Mouse (Mus musculus) embryonic fibroblast, embryonic 13.5 days (primary cell): ENCODE measurements around the gene Furin. TPM values are rescaled to one million over a fixed set of nuclear protein-coding genes. Genes with fewer than 3 reads are reported as not detected.

ENCODE experiments used
- H3K27ac ChIP-seq: 2 replicates; pipeline ENCODE4 v1.5.1; 2012; ENCODE audit warnings: low read length, control low read depth, inconsistent platforms; ENCODE audit not compliant: insufficient read depth
- H3K4me1 ChIP-seq: 2 replicates; pipeline ENCODE4 v1.6.1; 2011; ENCODE audit warnings: low read length; ENCODE audit not compliant: control insufficient read depth, insufficient read depth
- H3K4me3 ChIP-seq: 2 replicates; pipeline ENCODE4 v1.5.1; 2011; ENCODE audit warnings: mild to moderate bottlenecking, control low read depth, low read length; ENCODE audit not compliant: insufficient read depth
- CTCF ChIP-seq: IDR thresholded peaks from 2 replicates; pipeline ENCODE4 v1.5.1; 2011; ENCODE audit warnings: mild to moderate bottlenecking, control low read depth, low read length, moderate library complexity, borderline replicate concordance; ENCODE audit not compliant: insufficient read depth
- POLR2A ChIP-seq: IDR thresholded peaks from 2 replicates; pipeline ENCODE4 v1.6.1; 2011; ENCODE audit warnings: low read depth, mild to moderate bottlenecking, control low read depth, low read length, moderate library complexity
- polyA plus RNA-seq: library from polyadenylated mRNA; stranded (reverse); fragments of >200 nt; gene quantifications from 2 replicates; pipeline ENCODE4 v1.2.4, GENCODE M21; 2011; ENCODE audit warnings: low read depth; ENCODE audit not compliant: missing spikeins, insufficient read length

Furin gene
- polyA plus RNA-seq, 1 experiment, result 71.5 TPM

DNA sequence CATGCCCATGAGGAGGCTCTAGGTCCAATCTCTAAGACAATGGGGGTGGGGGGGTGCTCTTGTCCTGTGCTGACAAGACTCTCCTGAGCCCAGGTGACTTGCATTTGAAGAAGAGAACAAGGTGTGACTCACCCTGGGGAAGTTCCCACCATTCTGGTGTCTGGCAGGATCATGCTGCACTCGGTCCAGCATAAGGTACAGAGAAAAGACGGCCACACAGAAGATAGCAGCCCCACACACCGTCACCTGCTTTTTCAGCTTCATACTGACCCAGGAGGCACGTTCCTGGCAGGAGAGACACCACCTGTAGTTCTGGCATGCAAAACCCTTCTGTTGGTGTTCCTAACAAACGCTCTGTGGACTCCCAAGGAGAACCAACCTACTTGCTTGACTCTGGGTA, 35.8 kb downstream of the Furin start:
- H3K4me1 ChIP-seq, result peaks cover 3% of the 10 kb centered on the region
- no peak overlapping the region for H3K4me3 ChIP-seq
- TF ChIP-seq CTCF (no peak), POLR2A (no peak)
- H3K27ac ChIP-seq, result no peak overlapping the region

DNA sequence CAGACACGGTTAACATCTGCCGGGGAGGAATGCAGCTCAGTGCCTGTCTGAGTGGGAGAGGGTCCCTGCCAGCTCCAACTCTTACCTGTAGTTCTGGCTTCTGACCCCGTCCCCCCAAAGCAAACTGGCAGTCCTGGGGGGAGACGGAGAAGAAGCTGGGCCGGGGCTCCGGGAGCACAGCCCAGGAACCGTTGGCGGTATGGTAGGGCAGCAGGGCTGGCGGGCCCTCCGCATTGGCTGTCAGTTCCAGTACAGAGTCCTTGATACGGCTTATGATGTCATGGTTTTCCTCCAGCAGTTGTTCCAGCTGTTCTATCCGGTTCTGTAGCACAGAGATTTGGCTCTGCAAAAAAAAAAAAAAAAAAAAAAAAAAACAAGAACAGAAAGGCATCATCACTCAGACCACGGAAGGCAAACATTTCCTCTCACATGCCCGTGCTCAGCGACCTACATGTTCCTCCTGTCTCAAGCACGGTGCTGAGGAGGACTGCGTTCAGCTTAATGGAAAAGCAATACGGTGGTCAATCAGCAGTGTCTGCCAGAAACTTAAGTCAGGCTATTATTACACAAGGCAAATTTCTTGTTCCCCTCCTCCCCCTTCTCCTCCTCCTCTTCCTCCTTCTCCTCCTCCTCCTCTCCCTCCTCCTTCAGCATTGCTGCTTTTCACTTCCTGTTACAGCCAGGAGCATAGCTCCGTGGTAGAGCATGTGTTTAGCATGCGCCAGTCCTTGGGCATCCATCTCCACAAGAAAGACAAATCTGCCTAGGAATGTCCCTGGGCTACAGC, 36.4 kb downstream of the Furin start:
- peaks cover 3% of the 10 kb centered on the region for H3K4me1 ChIP-seq
- TF ChIP-seq CTCF (no peak), POLR2A (no peak)
- no peak overlapping the region for H3K4me3 ChIP-seq
- no peak overlapping the region for H3K27ac ChIP-seq

DNA sequence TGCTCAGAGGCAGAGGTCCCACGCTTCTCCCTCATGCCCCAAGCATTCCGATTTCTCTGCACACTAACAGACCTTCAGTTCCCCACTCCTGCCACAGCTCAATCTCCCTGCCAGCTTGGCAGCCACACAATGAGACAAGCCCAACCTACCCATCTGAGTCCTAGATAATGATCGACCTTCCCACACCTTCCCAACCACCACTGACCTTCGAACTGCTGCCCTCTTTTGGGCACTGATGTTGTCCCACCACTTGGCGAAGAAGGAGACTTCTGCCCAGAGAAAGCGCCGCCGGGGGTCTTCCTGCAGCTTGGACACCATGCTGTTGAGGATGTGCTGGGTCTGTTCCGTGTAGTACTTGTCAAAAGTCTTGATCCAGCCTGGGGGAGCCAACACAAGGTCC, 37.2 kb downstream of the Furin start:
- TF ChIP-seq POLR2A, result no peak
- TF ChIP-seq CTCF, result no peak
- Histone ChIP-seq H3K4me1 (peaks cover 3% of the 10 kb centered on the region), H3K4me3 (no peak overlapping the region)

DNA sequence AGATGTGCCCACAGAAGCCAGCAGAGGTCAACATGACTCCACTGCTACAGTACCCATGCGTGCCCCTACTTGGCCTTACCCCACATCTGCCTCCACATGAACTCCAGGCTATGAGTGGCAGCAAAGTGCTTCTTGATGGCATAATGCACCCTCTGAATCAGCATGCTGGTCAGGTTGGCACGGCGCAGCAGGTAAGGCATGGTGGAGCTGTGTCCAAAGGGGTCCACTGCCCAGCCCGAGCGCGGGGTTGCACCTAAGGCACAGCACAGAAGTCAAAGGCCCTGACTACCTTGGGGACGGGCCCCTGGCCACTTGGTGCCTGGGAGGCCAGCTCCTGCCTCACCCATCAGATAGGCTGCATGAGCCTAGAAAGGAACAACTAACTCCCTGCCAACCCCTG, 38.0 kb downstream of the Furin start:
- no peak overlapping the region for H3K4me3 ChIP-seq
- peaks cover 3% of the 10 kb centered on the region for H3K4me1 ChIP-seq
- TF ChIP-seq CTCF (no peak), POLR2A (no peak)
- H3K27ac ChIP-seq, result no peak overlapping the region

More for the DNA sequence above, 37.2 kb downstream of the Furin start:
- no peak overlapping the region for H3K27ac ChIP-seq

DNA sequence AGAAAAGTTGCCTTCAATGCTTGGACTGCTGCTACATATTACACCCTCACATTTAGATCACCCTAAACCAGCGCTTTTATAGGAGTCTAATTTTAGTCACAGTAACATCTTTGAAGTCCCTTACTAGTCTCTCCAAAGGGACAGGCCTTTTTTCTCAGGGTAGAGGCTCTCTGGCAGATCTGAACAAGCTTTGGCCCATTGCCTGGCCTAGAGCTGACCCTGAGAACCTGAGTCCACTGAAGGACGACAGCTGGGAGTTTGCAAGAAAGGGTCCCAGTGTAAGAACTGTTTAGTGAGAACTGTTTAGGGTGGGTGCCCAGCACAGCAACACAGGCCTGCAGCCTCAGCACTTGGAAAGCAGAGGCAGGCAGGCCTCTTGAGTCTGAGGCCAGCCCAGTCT, 39.5 kb downstream of the Furin start:
- Histone ChIP-seq H3K27ac (no peak overlapping the region), H3K4me3 (no peak overlapping the region), H3K4me1 (peaks cover 3% of the 10 kb centered on the region)
- TF ChIP-seq POLR2A (no peak), CTCF (no peak)

DNA sequence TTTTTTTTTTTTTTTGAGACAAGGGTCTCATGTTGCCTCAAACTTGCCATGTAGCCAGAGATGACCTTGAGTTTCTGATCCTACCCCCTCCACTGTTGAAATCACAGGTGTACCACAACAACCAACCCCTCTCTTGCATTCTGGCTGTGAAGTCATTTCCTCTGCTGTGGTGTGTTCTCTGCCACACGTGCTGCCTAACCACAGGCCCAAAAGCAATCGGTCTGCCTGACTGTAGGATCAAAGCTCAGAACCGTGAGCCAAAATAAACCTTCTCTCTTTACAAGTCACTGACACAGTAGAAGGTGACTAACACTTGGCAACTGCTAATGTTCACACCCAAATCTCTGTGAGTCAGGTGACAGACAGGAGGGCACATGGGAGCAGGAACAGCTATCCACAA, 44.8 kb downstream of the Furin start:
- no peaks in the 10 kb centered on the region for H3K4me1 ChIP-seq
- H3K4me3 ChIP-seq, result no peak overlapping the region
- H3K27ac ChIP-seq, result no peak overlapping the region
- TF ChIP-seq CTCF (no peak), POLR2A (no peak)

DNA sequence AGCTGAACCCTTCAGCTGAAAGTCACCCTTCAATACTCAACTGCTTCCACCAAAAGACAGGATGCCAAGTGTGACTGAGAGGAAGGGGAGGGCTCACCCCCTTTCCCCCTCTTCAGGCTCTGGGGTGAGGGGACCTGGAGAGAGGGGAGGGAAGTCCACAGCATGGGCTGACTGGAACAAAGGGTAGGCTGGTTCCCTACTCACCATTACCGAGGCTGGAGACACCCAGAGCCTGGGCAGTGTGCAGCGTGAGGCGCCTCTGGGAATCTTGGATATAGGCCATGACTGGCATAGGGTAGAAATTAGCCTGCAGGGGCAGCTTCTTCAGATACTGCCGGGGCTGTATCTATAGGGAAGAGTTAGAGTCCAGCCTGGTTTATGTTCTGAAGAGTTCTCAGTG, 47.2 kb downstream of the Furin start:
- no peak for TF ChIP-seq POLR2A
- no peak for TF ChIP-seq CTCF
- Histone ChIP-seq H3K4me1 (no peaks in the 10 kb centered on the region), H3K27ac (no peak overlapping the region), H3K4me3 (no peak overlapping the region)

DNA sequence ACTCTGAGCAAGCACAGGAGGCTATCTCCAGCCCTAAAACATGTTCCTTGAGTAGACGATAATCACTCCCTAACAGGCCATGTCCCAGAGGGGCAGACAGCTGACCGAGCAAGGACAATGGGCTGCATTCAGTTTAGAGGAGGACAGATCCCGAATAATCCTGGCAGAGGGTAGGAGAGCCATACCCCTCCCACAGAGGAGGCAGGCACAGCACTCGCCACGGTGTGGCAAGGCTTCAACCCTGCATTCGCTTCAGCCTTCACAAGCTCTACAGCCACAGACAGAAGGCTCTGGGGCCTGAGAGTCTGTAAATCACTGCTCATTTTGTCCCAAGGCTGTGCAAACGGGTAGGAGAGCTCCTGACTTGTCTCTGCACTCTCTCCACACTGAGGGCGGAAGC, 48.1 kb downstream of the Furin start:
- TF ChIP-seq POLR2A (no peak), CTCF (no peak)
- no peak overlapping the region for H3K4me3 ChIP-seq
- H3K4me1 ChIP-seq, result no peaks in the 10 kb centered on the region
- H3K27ac ChIP-seq, result no peak overlapping the region

DNA sequence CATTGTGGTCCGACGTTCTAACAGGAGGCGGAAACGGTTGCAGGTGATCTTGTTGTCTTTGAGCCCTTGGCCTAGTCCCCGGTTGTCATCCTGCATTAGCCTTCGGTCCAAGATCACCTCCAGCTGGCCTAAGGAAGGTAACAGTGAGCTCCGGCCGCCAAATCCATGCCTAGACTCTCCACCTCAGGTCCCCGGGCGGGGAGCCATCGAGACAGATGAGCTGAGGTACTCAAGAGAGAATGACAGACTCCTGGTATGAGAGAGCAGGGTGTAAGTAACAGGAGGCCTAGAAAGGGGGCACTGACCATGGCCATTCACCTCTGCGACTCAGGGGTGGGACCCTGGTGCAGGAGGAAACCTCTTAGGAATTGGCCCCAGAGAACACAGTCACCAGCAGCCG, 48.9 kb downstream of the Furin start:
- H3K4me1 ChIP-seq, result no peaks in the 10 kb centered on the region
- H3K27ac ChIP-seq, result no peak overlapping the region
- TF ChIP-seq POLR2A (no peak), CTCF (no peak)
- no peak overlapping the region for H3K4me3 ChIP-seq

DNA sequence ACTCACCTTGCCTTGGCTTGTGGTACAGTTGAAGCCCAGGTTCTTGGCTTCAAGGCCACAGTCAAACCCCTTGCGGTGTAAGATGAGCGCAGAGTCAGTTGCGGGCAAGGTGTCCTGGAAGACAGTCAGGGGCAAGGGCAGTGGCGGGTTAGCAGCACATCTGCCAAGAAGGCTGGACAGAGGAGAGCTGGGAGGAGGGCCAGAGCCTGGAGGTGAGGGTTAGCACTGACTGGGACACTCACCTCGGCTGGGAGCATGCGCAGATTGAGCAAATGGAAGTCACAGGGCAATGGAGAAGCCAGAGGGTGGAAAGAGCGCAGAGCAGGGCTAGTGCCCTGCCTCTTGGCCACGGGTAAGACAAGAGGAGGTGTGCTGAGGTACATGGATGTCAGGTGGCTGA, 52.3 kb downstream of the Furin start:
- peaks cover 5% of the 10 kb centered on the region; the same call in 1 of the 2 replicates for H3K4me1 ChIP-seq
- TF ChIP-seq POLR2A, result no peak
- TF ChIP-seq CTCF, result no peak
- H3K4me3 ChIP-seq, result no peak overlapping the region
- H3K27ac ChIP-seq, result no peak overlapping the region

DNA sequence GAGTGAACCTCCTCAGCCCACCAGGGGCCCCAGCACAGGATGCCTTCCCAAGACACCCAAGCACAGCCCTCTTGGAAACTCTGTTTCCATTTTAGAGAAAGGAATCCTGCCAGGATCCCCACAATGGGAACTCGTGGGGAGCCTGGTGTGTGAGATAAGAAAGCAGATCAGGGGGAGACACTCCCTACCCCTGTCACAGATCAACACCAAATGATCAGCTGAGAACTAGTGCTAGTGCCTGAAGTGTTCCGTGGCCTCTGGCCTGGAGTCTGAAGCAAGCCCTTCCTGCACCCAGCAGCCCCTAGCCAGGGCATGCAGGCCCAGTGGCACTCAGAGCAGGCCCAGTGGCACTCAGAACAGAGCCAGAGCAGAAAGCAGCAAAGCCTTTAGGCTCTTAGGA, 54.4 kb downstream of the Furin start:
- TF ChIP-seq POLR2A (no peak), CTCF (no peak)
- H3K4me3 ChIP-seq, result no peak overlapping the region
- no peak overlapping the region for H3K27ac ChIP-seq
- H3K4me1 ChIP-seq, result peaks cover 13% of the 10 kb centered on the region
